Mouse (Mus musculus) olfactory bulb, adult 2 months (tissue): ENCODE measurements around the gene Tgif1.

Source experiments
- CTCF ChIP-seq: fragments of 200-500 bp; IDR thresholded peaks from 2 replicates; pipeline ENCODE4 v1.5.1; 2012; ENCODE audit warnings: low read depth, mild to moderate bottlenecking, low read length, moderate library complexity; ENCODE audit not compliant: insufficient read depth
- POLR2A ChIP-seq: fragments of 200-500 bp; IDR thresholded peaks from 2 replicates; pipeline ENCODE4 v1.6.1; 2012; ENCODE audit warnings: mild to moderate bottlenecking, low read depth, low read length, moderate library complexity; ENCODE audit not compliant: insufficient read depth

- TF ChIP-seq CTCF = no peak
- TF ChIP-seq POLR2A = no peak
Measured at GRCm38 (mm10) chr17:70856871-70857415, 3.6 kb upstream of the Tgif1 start.
